Mouse (Mus musculus) lung, postnatal 0 days (tissue): ENCODE data around the gene Nrxn3. TPM values are rescaled to one million over a fixed set of nuclear protein-coding genes. Genes with fewer than 3 reads are reported as not detected.

Source experiments
- ATAC-seq: fragments of 200-750 bp; cut with Nextera tagmentation; 2 replicates; pipeline ENCODE4 v1.8.0; 2017; ENCODE audit warnings: moderate library complexity
- DNase-seq: peaks from one replicate; pipeline ENCODE4 v3.0.0-alpha.2; 2016; ENCODE audit warnings: low spot score
- H3K27ac ChIP-seq: fragments of 300-500 bp; sonication (generic); 2 replicates; pipeline ENCODE4 v1.5.1; 2014; ENCODE audit warnings: antibody characterized with exemption, mild to moderate bottlenecking, low read length, mixed read lengths
- H3K27me3 ChIP-seq: fragments of 300-500 bp; sonication (generic); replicated peaks from 2 replicates; pipeline ENCODE4 v1.6.1; 2014; ENCODE audit warnings: low read length, mixed read lengths; ENCODE audit not compliant: insufficient read depth
- H3K36me3 ChIP-seq: fragments of 300-500 bp; sonication (generic); 2 replicates; pipeline ENCODE4 v1.6.1; 2014; ENCODE audit warnings: low read length, mixed read lengths; ENCODE audit not compliant: insufficient read depth
- H3K4me1 ChIP-seq: fragments of 300-500 bp; sonication (generic); 2 replicates; pipeline ENCODE4 v1.6.1; 2014; ENCODE audit warnings: antibody characterized with exemption, low read depth, low read length, mixed read lengths; ENCODE audit not compliant: insufficient read depth
- H3K4me2 ChIP-seq: fragments of 300-500 bp; sonication (generic); replicated peaks from 2 replicates; pipeline ENCODE4 v1.6.1; 2014; ENCODE audit warnings: low read depth, mild to moderate bottlenecking, low read length, moderate library complexity, mixed read lengths
- H3K4me3 ChIP-seq: fragments of 300-500 bp; sonication (generic); 2 replicates; pipeline ENCODE4 v1.5.1; 2014; ENCODE audit warnings: low read depth, low read length
- H3K9ac ChIP-seq: fragments of 300-500 bp; sonication (generic); replicated peaks from 2 replicates; pipeline ENCODE4 v1.6.1; 2014; ENCODE audit warnings: low read depth, mild to moderate bottlenecking
- H3K9me3 ChIP-seq: fragments of 300-500 bp; sonication (generic); 2 replicates; pipeline ENCODE4 v1.6.1; 2016; ENCODE audit warnings: low read length, mixed read lengths
- CTCF ChIP-seq: IDR thresholded peaks from 2 replicates; pipeline ENCODE4 v1.5.1; 2016; ENCODE audit warnings: antibody characterized with exemption, mild to moderate bottlenecking
- EP300 ChIP-seq: IDR thresholded peaks from 2 replicates; pipeline ENCODE4 v1.6.1; 2016; ENCODE audit warnings: antibody characterized with exemption, mild to moderate bottlenecking, control low read depth
- WGBS: fragments of 180-500 bp; shearing (Covaris S2); extraction: QIAGEN DNeasy Blood & Tissue Kit; methylation state at CpG from one replicate; pipeline ENCODE4 v1.1.7; 2014; 5-methylcytosine and 5-hydroxymethylcytosine counted together
- polyA plus RNA-seq: library from polyadenylated mRNA; unstranded; fragments of >200 nt; fragmentation: Nextera tagmentation; extraction: Ambion mirVana; gene quantifications from 2 replicates; pipeline ENCODE4 v1.2.1, GENCODE M21; 2015

Nrxn3 gene
- polyA plus RNA-seq, 1 experiment from 2014 or later, result 2.1 TPM

- ATAC-seq (no peak), DNase-seq (peak; percentile 5)
- H3K4me3 ChIP-seq, result no peak overlapping the region
- no peaks in the 10 kb centered on the region for H3K4me1 ChIP-seq
- no peaks in the 10 kb centered on the region for H3K36me3 ChIP-seq
- H3K9me3 ChIP-seq, result no peaks in the 10 kb centered on the region
- H3K27ac ChIP-seq, result no peak overlapping the region
- WGBS, result 64% methylated on average over 5 of the region's 5 CpGs
- TF ChIP-seq EP300, result no peak
- no peak for TF ChIP-seq CTCF
- H3K27me3 ChIP-seq, result no peaks in the 10 kb centered on the region
- no peak overlapping the region for H3K9ac ChIP-seq
- H3K4me2 ChIP-seq, result no peak overlapping the region
Measured at GRCm38 (mm10) chr12:88819335-88819709, 96.6 kb downstream of the Nrxn3 start.

- WGBS, result 25% methylated on average over 2 of the region's 3 CpGs
- no peak overlapping the region for H3K9ac ChIP-seq
- TF ChIP-seq EP300, result no peak
- TF ChIP-seq CTCF, result no peak
- ATAC-seq (no peak), DNase-seq (no peak)
- H3K4me2 ChIP-seq, result no peak overlapping the region
- no peak overlapping the region for H3K27ac ChIP-seq
- no peaks in the 10 kb centered on the region for H3K4me1 ChIP-seq
- H3K27me3 ChIP-seq, result no peaks in the 10 kb centered on the region
- no peak overlapping the region for H3K4me3 ChIP-seq
- H3K36me3 ChIP-seq, result no peaks in the 10 kb centered on the region
- no peaks in the 10 kb centered on the region for H3K9me3 ChIP-seq
Measured at GRCm38 (mm10) chr12:88820131-88820530, 97.5 kb downstream of the Nrxn3 start.

DNA sequence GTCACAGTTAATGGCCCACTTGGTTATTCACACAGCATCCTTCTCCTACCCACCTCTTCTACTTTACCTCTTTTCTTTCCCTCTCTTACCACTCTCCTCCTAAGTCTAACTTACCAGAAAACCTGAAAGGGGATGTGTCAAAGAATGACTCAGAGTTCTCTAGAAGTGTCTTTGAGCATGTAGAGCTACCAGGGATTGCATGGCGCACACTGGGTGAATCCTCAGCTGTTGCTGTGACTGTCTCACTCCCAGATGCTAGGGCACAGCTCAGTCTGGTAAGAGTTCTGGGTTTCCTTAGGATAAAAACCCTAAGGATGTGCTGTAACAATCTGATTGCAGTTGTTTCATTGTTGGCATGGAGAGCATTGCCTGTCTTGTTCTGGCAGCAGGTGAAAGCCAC lies 108.2 kb downstream of the Nrxn3 start:
- Histone ChIP-seq H3K9me3 (no peaks in the 10 kb centered on the region), H3K4me1 (no peaks in the 10 kb centered on the region)
- WGBS, result 88% methylated on average over 1 of the region's 1 CpGs

DNA sequence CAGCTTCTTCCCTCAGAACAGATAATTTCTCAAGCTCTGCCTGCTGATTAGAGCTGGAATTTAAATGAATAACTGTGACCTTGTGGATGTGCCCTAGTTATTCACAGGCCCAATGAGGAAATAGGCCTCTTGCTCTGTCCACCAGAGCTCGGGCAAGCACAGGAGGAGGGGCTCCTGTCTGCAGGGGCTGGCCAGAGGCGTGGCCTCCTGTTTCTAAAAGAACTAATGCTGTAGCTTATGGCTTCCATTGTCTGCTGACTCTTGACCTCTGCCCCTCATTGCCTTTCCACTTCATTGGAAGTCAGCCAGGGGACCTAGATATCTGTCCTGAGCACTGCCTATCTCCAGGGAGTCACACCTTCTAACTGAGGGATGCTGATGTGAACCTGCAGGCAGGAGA lies 113.1 kb downstream of the Nrxn3 start:
- no peak for ATAC-seq
- WGBS, result 25% methylated on average over 2 of the region's 2 CpGs

More for the DNA sequence above, 108.2 kb downstream of the Nrxn3 start:
- ATAC-seq (no peak), DNase-seq (no peak)
- H3K27me3 ChIP-seq, result no peaks in the 10 kb centered on the region
- no peaks in the 10 kb centered on the region for H3K36me3 ChIP-seq
- no peak overlapping the region for H3K4me2 ChIP-seq
- H3K27ac ChIP-seq, result no peak overlapping the region
- TF ChIP-seq EP300 (no peak), CTCF (no peak)
- no peak overlapping the region for H3K4me3 ChIP-seq
- no peak overlapping the region for H3K9ac ChIP-seq

DNA sequence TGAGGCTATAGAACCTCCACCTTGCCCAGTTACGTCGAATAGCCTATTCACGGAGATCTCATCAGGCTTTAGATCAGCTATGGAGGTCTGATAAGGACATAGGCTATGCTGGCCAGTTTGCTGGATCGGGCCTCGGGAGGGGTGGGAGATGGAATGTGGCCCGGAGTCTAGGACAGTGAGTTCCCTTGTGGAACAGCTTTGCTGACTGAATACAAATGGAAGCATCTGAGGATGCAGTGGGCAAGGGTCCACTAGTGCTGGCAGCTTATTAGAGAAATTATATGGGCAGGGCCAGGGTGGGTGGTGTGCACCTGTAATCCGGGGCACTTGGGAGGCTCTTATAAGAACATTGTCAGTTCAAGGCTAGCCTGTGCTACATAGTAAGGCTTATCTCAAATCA lies 117.0 kb downstream of the Nrxn3 start:
- no peak overlapping the region for H3K4me2 ChIP-seq
- DNase-seq (no peak), ATAC-seq (no peak)
- no peak overlapping the region for H3K4me3 ChIP-seq
- H3K4me1 ChIP-seq, result no peaks in the 10 kb centered on the region
- H3K36me3 ChIP-seq, result no peaks in the 10 kb centered on the region
- WGBS, result 85% methylated on average over 7 of the region's 7 CpGs
- no peak overlapping the region for H3K27ac ChIP-seq
- no peaks in the 10 kb centered on the region for H3K27me3 ChIP-seq
- TF ChIP-seq CTCF (no peak), EP300 (no peak)
- H3K9ac ChIP-seq, result no peak overlapping the region
- H3K9me3 ChIP-seq, result no peaks in the 10 kb centered on the region

More for the DNA sequence above, 113.1 kb downstream of the Nrxn3 start:
- H3K27ac ChIP-seq, result no peak overlapping the region
- H3K27me3 ChIP-seq, result no peaks in the 10 kb centered on the region
- H3K4me3 ChIP-seq, result no peak overlapping the region
- H3K9me3 ChIP-seq, result no peaks in the 10 kb centered on the region
- no peak overlapping the region for H3K4me2 ChIP-seq
- DNase-seq, result no peak
- TF ChIP-seq EP300, result no peak
- TF ChIP-seq CTCF, result no peak
- H3K9ac ChIP-seq, result no peak overlapping the region
- H3K36me3 ChIP-seq, result no peaks in the 10 kb centered on the region
- no peaks in the 10 kb centered on the region for H3K4me1 ChIP-seq

- H3K36me3 ChIP-seq, result no peaks in the 10 kb centered on the region
- no peak for ATAC-seq
- WGBS, result 89% methylated on average over 6 of the region's 6 CpGs
- H3K27ac ChIP-seq, result no peak overlapping the region
- no peak overlapping the region for H3K4me2 ChIP-seq
- H3K9ac ChIP-seq, result no peak overlapping the region
- H3K4me1 ChIP-seq, result no peaks in the 10 kb centered on the region
- no peak overlapping the region for H3K4me3 ChIP-seq
- no peaks in the 10 kb centered on the region for H3K9me3 ChIP-seq
- H3K27me3 ChIP-seq, result no peaks in the 10 kb centered on the region
- DNase-seq, result no peak
- TF ChIP-seq EP300, result no peak
- TF ChIP-seq CTCF, result no peak
Measured at GRCm38 (mm10) chr12:88841350-88841749, 118.7 kb downstream of the Nrxn3 start.
